Mouse (Mus musculus) layer of hippocampus, postnatal 10 days (tissue): ENCODE measurements around the gene Mical2. TPM values are rescaled to one million over a fixed set of nuclear protein-coding genes. Genes with fewer than 3 reads are reported as not detected.
A peak's percentile ranks its signal among the peaks of the same experiment; 100 is the strongest.

Experiments used
- DNase-seq, 2 experiments: peaks; one replicate each; pipeline ENCODE4 v3.0.0; 2021; ENCODE audit warnings: low spot score in 2 of 2
- total RNA-seq, 2 experiments: library from RNA; stranded (reverse); gene quantifications; 2 replicates each; pipeline ENCODE4 v1.2.3; 2021

The Mical2 gene
- total RNA-seq, 2 experiments from 2014 or later, result 406 to 434 TPM

DNA sequence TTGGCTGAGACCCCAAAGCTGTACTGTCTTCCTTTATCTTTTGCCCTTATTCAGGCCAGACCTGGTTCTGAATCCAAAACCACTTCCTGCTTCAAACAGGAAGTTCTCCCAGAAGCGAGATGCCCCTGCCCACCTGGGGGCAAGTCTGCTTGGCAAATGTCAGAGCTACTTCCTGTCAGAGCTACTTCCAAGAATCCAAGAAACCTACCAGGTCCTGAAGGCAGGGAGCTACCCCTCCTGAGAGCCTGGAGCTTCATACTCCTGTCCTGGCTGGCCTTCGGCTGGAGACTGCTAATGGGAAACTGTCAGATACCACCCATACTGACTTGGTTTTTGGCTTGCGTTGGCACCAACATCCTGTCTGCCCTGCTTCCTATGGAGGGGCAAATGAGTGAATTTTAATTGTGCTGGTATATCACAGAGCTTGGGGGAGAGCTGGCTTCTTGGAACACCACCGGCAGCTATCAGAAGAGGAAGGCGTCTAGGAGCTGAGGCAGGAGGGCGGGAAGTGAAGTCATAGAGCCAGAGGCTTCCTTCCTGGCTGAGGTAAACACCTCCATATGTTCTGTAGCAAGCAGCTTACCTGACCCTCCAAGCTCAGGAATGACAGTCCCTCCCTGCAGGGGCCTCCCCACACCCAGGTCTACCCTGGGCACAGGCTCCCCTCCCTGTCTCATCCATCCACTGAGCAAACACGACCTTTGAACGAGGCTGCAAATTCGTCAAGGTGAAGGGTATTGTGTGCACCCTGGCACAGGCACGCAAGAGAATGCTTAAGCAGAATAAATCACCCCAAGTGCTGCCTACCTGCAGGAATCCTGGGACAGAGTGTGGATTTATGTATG lies 17.1 kb upstream of the Mical2 start:
- no peak for DNase-seq

DNA sequence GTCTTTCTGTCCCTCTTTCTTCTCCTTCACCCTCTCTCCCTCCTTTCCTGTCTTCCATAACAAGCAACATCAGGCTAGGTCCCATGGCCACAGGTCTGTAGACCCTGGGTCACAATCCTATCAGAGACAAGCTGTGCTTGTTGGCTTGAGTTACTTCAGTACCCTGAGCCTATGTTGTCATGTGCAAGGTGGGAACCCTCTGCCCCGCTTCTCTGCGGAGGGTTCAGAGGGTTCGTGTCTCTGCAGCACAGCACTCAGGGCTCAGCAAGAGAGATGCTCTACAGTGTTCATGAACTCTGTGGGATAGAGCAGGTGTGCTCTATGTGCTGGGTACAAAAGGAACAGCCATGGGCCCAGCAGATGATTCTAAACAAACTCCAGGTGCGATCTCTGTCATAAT lies 16.0 kb upstream of the Mical2 start:
- DNase-seq, result no peak

DNA sequence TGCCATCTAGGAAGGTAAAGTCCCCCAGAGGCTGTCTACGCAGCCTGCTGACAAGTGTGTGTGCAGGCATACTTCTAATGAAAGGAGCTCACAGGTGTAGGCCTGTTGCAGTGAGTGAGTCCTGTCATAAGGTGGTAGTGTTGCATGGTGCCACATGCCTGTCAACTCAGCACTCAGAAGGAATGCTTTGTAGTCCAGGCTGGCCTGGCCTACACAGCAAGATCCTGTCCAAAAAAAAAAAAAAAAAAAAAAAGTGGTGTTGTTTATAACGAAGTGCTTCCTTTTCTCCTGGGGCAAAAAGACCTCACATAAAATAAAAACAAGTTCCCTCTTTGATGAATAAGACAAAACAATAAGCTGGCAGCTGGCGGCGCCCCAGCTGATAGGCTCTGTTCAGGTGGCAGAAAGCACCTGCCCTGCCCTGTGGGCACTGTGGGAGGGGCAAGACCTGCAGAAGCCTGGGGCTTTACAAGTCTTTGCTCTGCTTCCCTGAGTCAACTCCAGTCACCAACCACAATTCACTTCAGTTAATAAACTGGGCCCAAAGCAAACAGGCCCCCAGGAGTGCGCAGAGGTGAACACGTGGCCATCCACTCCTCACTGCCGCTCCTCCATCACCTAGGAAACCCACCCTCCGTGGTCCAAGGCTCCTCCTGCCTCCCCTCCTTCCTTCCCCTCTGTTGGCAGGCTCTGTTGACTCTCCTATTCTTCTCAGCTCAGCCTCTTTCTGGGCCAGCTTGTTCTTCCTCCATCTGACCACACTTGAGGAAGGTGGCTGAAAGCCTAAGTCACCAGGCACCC lies 12.5 kb upstream of the Mical2 start:
- DNase-seq, result peak in 1 of 2 experiments; percentile 37

DNA sequence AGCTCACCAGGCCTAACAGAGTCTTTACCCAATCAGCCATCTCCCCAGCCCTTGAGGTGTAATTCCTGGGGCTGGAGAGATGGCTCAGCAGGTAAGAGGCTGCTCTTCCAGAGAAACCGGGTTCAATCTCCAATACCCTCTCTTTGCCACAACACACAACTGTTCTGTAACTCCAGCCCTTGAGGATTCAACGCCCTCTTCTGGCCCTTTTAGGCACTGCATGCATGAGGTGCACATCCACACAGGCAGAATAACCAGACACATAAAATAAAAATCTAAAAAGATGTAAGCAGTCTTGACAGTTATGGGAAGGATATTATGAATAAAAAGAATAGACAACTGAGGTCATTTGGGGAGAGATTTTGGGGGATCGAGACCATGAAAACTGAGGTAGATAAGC lies 9.8 kb upstream of the Mical2 start:
- DNase-seq, result no peak

DNA sequence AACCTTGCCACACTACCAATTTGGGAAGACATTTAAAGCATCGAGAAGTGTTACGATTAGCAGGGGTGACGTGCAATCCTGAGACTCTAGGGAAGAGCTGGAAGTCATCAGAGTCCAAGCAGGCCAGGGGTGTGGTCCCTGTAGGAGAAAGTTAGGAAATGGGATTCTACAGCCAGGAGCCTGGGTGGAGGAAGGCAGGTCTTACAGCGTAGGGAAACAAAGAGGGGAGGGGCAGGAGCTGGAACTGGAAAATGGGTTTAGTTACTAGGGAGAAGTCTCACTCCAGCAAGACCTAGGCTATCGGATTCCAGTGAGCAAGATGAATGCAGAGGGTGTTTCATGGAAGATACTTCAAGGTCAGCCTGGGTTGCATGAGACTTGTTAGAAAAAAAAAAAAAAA lies 8.9 kb upstream of the Mical2 start:
- no peak for DNase-seq

DNA sequence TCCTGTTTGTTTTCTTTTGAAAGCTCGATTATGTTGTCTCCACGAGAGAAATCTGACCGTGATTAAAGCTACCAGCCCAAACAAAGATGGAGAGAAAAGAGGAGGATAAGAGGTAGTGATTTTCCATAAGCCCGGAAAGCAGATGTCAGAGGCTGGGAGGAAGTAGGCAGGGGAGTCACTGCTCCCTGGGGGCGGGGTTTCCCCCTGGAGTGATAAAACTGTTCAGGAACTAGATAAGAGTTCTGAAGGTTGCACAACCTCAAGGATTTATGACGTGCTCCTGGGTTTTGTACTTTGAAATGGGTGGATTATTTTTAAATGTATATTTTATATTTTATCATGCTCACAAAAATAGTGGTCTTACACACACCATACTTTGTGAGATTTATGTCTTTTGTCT lies 8.4 kb upstream of the Mical2 start:
- DNase-seq, result no peak

DNA sequence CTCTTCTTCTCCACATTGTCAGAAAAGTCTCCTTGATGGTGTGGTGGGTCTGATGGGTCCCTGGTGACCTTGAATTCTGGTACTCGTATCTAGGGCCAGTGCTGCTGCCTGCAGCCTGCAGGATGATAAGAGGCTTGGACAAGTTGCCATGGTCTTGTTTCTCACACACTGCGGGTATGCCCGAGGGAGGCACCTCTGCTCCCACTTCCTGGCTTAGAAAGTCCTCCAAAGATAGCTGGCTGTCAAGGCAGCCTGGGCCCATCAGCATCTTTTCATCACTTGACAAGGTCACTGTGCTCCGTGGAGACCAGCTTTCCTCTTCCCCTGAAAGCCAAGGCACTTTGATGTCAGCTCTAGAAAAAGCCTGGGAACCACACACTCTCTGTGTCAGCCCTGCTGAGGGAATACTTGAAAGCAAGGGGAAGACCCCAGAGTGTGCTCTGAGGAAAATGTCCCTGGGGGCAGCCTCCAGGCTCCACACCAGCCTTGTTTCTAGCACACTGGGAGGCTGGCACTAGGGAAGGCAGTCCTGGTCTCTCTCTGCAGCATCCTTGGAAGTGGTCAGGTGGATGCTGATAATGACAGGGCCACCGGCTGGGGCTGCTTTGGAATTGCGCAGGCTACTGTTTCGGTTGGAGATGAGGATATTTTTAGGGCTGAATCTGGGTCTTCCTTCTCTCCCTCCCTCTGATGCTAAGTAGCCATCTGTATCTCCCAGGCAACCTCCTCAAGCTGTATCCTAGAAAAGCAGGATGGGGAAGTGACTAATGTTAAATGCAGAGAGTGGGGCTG lies 2.7 kb upstream of the Mical2 start:
- DNase-seq, result no peak

DNA sequence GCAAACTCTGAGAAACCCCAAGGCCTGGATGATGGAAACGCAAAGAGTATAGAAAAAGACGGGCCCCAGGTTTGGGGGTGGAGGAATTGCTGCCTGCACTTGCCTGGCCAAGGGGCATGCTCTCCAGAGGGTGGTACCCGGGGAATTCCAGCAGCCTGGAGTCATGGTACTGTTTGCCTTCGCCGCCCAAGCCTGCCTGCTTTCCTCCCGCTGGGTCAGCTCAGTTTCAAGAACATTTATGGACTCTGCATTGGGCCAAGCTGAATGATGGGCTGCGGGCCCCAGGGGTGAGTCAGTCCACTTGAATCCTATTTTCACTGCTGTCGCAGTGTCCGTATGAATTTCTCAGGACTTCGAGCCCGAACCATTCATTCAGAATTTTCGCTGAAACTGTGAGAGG lies 802 bp upstream of the Mical2 start:
- no peak for DNase-seq

DNA sequence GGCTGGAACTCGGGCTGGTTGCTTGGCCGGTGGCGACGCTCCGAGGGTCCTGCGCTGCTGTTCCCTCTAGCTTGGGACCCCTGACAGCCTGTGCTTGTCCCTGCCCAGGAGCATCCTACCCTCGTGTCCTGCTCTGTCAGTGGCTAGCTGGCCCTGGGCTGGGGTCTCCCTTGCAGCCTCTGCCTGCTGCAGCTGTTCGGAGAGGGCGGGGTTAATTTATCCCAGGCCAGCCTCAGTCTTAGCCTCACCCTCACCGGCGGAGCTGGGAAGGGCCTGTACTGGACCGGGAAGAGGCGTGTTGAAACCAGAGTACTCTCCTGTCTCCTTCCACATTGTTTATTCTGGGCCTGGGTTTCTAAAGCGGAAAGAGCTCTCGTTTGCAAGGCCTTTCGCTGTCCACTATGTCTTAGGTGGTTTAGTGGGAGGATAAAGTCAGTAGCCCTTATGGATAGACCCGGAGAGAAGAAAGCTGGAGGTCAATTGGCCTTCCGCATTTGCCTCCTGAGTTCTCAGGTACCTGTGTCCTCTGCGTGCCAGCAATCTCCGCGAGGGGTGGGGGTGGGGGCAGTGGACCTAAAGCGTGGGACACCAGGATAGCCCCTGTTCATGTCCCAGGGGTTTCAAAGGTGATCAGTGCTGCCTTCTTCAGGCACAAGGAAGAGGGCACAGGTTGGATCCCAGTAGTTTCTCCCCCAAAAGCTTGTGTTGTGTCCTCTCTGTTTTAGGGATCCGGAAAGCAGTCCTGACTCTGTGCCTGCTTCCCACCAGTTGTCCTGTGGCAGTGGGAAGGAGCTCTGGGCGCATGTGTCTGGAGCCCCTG lies 1.0 kb downstream of the Mical2 start:
- no peak for DNase-seq

DNA sequence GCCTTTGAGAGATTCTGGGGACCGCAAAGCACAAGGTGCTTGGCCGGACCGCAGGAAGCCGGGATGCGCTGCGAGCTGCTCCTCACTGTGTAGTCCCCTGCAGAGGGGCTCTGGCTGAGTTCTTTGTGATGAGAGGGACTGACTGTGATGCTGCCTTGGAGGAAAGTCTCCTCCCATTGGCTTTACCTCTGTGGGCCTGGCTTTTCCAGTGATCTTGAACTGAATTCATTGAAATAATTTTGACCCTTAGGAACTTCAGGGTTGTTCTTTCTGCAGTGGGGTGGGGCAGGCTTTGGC lies 1.6 kb downstream of the Mical2 start:
- DNase-seq, result no peak

DNA sequence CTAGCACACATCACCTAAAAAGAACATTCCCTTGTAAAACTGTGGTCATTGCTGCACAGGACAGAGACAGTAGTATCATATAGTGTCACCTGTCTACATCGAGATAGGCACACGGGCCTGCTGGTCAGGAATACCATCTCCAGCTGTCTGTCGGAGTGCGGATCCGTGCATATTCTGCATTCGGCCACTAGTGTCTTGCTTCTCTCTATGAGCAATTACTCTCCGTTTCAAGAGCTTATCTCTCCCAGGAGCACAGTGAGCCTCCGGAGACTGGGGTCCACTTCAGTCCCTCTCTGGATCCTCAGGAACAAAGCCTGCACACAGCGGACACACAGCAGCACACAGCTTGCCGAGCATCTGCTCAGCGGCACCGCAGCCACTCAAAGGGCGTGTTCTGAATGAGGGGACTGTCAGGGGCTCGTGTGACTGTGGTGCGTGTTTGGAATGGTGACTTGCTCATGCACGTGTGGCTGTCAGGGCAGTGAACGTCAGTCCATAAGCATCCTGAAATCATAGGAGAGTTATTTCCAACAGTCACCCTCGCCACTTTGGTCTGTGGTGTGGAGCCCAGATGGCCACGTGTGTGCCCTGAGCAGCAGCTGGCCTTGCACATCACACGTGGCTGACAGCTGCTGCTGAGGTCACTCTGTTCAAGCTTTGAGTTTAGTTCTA lies 3.3 kb downstream of the Mical2 start:
- DNase-seq, result peak in 1 of 2 experiments; percentile 59

DNA sequence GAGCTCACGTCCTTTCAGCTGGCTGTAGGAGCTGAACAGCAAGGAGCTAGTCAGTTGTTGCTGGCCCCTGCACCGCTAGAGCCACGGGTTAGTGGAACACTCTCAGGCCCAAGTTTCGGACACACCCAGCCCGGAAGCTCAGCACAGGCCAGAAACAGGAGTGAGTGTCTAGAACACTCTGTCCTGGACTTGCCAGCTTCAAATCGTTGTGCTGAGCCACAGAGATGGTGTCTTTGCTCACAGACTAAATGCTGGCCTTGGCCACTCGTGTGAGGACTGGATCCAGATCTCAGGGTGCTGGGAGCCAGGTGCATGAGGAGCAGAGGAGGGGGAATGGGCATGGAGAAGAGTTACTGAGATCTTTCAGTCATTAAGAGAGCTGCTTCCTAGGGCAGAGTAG lies 6.1 kb downstream of the Mical2 start:
- no peak for DNase-seq

DNA sequence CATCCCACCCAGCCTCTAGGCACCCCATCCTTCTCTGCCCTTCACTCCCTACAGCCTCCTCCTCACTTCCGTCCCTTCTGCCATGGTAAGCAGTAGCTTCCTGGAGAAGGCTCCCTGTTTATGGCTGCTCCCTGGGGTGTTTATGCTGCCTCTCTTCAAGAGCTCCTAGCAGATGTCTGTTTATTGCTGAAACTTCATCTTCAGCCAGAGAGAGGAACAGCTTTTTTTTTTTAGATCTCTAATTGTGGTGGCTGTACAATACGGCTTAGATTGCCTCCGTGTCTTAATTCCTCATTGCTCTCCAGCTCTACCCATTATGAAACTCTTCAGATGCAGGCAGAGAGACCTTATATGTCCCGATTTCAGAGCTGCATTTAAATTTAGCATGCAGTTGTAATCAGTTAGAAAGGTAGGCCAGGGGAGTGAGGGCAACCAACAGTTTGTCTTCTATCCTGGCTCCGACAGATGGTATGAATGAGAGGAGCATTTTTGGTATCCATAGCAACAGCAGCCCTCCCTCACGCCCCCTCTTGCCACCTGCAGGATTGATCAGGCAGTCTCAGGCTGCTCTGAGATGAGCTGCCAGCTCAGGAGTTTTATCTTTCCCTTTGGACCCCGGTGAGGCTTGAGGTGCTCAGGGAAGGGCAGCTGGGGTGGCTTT lies 7.8 kb downstream of the Mical2 start:
- DNase-seq, result peak; percentile 51 to 53

DNA sequence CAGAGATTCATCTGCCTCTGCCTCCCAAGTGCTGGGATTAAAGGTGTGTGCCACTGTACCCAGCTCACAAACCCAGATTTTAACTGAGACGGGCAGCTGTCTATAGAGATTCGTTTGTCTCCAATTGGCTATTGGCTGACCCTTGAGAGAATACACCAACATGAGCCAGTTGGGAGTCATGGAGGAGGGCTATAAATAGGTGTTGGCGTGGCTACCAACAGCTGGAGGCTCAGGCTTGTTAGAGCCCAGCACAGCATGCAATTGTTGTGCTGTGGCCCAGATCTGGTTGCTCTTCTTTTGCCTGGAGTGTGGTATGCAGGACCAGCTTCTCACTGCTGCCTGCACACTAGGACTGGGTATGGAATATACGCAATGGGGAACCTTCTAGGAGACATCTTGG lies 8.8 kb downstream of the Mical2 start:
- no peak for DNase-seq

DNA sequence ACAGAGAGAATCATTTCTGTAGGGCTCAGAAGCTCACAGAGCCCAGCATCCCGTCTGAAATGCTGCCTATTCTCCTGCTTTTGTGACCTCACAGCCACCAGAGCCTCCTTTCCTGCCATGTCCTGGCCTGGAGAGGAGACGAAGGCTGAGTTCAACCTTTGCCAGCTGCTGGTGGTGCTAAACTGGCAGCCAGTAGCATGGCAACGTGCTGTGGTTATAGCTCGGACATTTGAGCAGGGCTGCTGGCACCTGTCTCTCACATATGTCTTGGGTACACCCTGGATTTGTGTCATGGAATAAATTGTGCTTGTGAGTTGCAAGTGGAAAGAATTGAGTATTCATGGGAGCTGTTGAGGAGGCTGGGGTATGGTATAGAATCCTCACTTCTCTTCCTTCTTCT lies 9.8 kb downstream of the Mical2 start:
- no peak for DNase-seq

DNA sequence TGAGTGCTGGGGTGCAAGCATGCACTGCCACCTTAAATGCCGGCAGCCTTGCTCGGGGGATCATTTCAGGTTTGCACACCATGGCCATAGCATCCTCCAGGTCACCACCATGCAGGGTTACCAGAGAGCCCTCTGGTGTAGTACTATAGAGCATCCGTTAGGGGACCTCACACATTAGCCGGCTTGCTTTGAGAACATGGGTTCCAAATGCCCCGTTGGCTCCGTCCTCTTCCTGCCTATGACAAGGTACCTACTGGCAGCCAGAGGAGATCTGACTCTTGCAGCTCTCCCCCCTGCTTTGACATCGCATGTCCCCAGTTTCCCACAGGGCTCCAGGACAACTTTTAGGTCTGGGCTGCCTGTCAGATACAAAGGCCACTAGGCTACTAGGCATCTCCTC lies 11.6 kb downstream of the Mical2 start:
- DNase-seq, result no peak

DNA sequence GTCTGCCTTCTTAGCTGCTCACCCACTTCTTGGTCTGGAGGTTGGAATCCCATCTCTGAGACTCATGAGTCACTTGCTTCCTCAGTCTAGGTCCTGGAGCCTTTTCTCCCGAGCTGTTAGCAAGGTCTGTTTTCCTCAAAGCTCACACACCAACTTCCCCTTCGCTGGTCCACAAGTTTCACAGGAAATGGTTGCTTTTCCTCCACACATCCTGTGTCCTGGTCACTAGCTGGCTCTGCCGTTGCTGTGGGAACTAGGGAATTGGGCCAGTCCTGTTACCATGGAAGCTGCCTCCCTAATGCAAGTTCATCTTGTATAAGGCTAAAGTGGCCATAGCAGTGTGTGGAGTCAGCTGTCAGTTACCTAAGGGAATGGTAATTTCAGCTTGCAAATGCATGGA lies 12.2 kb downstream of the Mical2 start:
- no peak for DNase-seq

DNA sequence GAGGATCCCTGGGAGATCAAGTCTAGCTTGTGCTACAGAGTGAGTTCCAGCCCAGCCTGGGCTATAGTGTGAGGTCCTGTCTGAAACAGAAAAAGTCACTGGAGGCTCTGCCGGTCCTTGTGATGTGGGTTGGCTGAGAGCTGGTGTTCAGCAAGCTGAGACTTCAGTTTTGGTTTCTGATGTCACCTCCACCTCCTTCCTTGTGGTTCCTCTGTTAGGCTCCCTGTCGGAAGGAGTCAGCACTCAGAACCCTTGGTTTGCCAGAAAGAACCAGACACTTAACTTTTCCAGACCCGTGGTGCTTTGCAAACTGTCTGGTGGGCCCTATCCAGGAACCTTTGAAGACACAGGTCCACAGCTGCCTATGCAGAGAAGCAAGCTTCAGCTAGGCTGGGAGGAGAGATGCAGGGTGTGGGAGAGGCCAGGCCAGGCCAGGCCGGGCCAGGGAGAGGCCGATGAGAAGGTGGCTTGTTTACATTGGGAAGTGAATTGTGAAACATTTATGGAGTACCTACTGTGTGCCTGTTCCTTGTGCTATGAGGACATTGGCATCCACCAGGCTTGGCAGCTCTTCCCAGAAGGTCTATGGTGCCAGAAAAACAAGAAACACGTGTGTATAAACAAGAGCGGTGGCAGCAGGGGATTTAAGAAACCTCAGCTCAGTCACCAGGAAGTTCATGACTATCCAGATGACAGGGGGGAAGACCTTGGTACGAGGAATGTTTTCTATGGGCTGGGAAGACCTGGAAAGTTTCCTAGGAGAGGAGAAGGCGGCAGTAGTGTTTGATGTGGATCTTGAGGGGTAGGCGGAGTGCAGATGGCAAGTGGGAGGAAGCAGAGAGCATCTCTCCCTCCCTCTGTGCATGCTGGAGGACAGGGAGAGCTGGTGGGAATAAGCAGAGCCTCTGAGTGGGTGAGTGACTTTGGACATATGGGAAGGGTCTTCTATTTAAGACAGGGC lies 13.4 kb downstream of the Mical2 start:
- DNase-seq, result no peak

DNA sequence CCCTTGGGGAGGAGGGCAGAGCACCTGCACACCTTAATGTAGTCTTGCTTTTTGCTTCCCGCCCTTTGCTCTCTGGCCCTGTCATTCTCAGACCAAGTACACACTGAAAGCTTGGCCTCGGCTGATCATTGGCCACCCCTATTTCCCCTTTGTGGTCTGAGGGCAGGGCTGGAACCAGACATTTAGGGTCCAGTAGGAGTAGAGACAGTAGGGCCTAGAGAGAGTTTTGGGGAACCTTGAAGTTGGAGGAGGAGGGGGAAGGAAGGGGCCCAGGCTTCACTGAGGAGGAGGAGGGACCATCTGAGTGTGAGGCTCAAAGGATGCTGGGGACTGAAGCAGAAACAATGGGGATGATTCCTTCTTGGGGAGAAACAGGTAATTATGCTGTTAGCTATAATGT lies 15.1 kb downstream of the Mical2 start:
- DNase-seq, result no peak
